22 mouse cellular contexts compared by ENCODE assay signal in the genomic region with DNA sequence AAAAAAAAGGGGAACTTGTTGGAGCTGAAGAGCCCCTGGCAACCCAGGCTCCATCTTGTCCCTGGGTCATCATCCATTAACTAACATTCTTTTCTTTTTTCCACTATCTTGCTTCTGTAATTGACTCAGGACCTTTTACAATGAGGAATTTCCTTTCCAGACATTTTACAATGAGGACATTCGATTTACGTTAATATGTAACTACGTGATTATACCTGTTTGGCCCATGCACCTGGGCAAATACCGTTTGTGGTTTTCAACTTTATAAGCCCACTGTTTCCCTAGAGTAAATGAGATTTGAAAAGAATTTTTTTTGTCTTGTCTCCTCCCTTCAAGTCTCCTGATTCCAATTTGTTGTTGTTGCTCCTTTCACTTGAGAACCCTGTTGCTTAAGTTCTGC. TPM values are rescaled to one million over a fixed set of nuclear protein-coding genes. Genes with fewer than 3 reads are reported as not detected.
A peak's percentile ranks its signal among the peaks of the same experiment; 100 is the strongest.
DNase-seq lines count a peak whose midpoint lies in the region; ATAC-seq and TF ChIP-seq lines count a peak whose summit lies in the region.
"Had no signal": no experiment of that assay in that cellular context is flagged by ENCODE, and none has a peak within 500 bp of the region (broad histone marks: within the 10 kb centered on the region; RNA-seq: fewer than 3 reads in every experiment).

No protein-coding gene starts in this region.

- H3K9me3 ChIP-seq in intestine, embryonic 15.5 days = no peaks in the 10 kb centered on the region
- H3K9me3 ChIP-seq in intestine, postnatal 0 days (ENCODE audit: control insufficient read depth) = no peaks in the 10 kb centered on the region
- H3K9me3 ChIP-seq: embryonic facial prominence, embryonic 10.5 days; embryonic facial prominence, embryonic 12.5 days; forebrain, embryonic 13.5 days; forebrain, embryonic 15.5 days had no signal

- H3K27ac ChIP-seq in intestine, embryonic 15.5 days = no peak overlapping the region
- H3K27ac ChIP-seq in intestine, postnatal 0 days (ENCODE audit: low read depth, low read length) = no peak overlapping the region
- H3K27ac ChIP-seq: embryonic facial prominence, embryonic 10.5 days; embryonic facial prominence, embryonic 12.5 days; forebrain, embryonic 13.5 days; forebrain, embryonic 15.5 days had no signal

- no peak for TF ChIP-seq CTCF in intestine, postnatal 0 days (IDR thresholded peaks at IDR 0.05; ENCODE audit: low read depth)

- DNase-seq in cerebellum, adult 9-11 months = no peak
- DNase-seq in B cell, adult 2 months = no peak
- DNase-seq: adrenal gland, adult 2 months; adrenal gland, postnatal 10 days; adrenal gland, postnatal 25 days; cerebellum, adult 11 months; cerebellum, adult 18-20 months; cerebellum, adult 8-10 months; cerebellum, postnatal 10 days; cerebellum, postnatal 25 days; forebrain, postnatal 0 days had no signal

- no peak overlapping the region for H3K9ac ChIP-seq in intestine, embryonic 15.5 days
- H3K9ac ChIP-seq in intestine, postnatal 0 days (ENCODE audit: low read depth, low read length) = no peak overlapping the region
- H3K9ac ChIP-seq: embryonic facial prominence, embryonic 12.5 days; forebrain, embryonic 13.5 days; forebrain, embryonic 15.5 days; forebrain, postnatal 0 days had no signal

- 69% methylated on average over 4 of the region's 4 CpGs for WGBS in intestine, embryonic 15.5 days
- 38% methylated on average over 4 of the region's 4 CpGs for WGBS in intestine, postnatal 0 days

- no peaks in the 10 kb centered on the region for H3K27me3 ChIP-seq in intestine, embryonic 15.5 days (replicated peaks)
- no peaks in the 10 kb centered on the region for H3K27me3 ChIP-seq in intestine, postnatal 0 days (replicated peaks; ENCODE audit: control insufficient read depth, insufficient read depth, low read length)
- H3K27me3 ChIP-seq: embryonic facial prominence, embryonic 12.5 days; forebrain, embryonic 13.5 days; forebrain, embryonic 15.5 days had no signal

- H3K36me3 ChIP-seq in intestine, embryonic 15.5 days = no peaks in the 10 kb centered on the region
- H3K36me3 ChIP-seq in intestine, postnatal 0 days (ENCODE audit: control insufficient read depth, insufficient read depth) = no peaks in the 10 kb centered on the region
- H3K36me3 ChIP-seq: embryonic facial prominence, embryonic 10.5 days; embryonic facial prominence, embryonic 12.5 days; forebrain, embryonic 15.5 days had no signal

- peak; percentile 94 for ATAC-seq in intestine, embryonic 15.5 days
- peak; percentile 83 for ATAC-seq in intestine, postnatal 0 days
- no peak for ATAC-seq in CD4-positive, CD25-positive, alpha-beta regulatory T cell, adult 4 months
- ATAC-seq: forebrain, embryonic 13.5 days; forebrain, embryonic 15.5 days; forebrain, postnatal 0 days had no signal

- no peaks in the 10 kb centered on the region for H3K4me1 ChIP-seq in intestine, embryonic 15.5 days (replicated peaks)
- no peaks in the 10 kb centered on the region; the same call in 1 of the 2 replicates for H3K4me1 ChIP-seq in intestine, postnatal 0 days (replicated peaks; ENCODE audit: control insufficient read depth, insufficient read depth, low read length)
- H3K4me1 ChIP-seq: embryonic facial prominence, embryonic 10.5 days; embryonic facial prominence, embryonic 12.5 days; forebrain, embryonic 13.5 days; forebrain, embryonic 15.5 days had no signal

- H3K4me2 ChIP-seq in intestine, embryonic 15.5 days (replicated peaks) = no peak overlapping the region
- no peak overlapping the region for H3K4me2 ChIP-seq in intestine, postnatal 0 days (replicated peaks; ENCODE audit: low read depth)
- H3K4me2 ChIP-seq: embryonic facial prominence, embryonic 12.5 days; forebrain, embryonic 13.5 days; forebrain, embryonic 15.5 days had no signal

- no peak overlapping the region for H3K4me3 ChIP-seq in intestine, embryonic 15.5 days (replicated peaks)
- H3K4me3 ChIP-seq in intestine, postnatal 0 days (ENCODE audit: low read depth, low read length) = no peak overlapping the region
- H3K4me3 ChIP-seq: embryonic facial prominence, embryonic 10.5 days; embryonic facial prominence, embryonic 12.5 days; forebrain, embryonic 13.5 days; forebrain, embryonic 15.5 days had no signal

RNA-seq across cellular contexts. Expression of gene Vmn1r217, which starts 23.6 kb away (rescaled TPM):
- not detected in 2 replicates for polyA plus RNA-seq in intestine, embryonic 15.5 days (2015; fragmentation: Nextera tagmentation; extraction: Ambion mirVana)
- not detected in 2 replicates for polyA plus RNA-seq in intestine, postnatal 0 days (2015; fragmentation: Nextera tagmentation; extraction: Ambion mirVana)
- not detected for polyA plus RNA-seq in CD4-positive, CD25-positive, alpha-beta regulatory T cell, adult 4 months (2017; shearing (Covaris generic))
- polyA plus RNA-seq: adrenal gland, adult 2 months; brain, embryonic 14.5 days; cortical plate, adult 2 months; embryonic facial prominence, embryonic 10.5 days; embryonic facial prominence, embryonic 12.5 days; embryonic facial prominence, embryonic 14.5 days; forebrain, embryonic 11.5 days; forebrain, embryonic 13.5 days; forebrain, embryonic 15.5 days; forebrain, postnatal 0 days had no signal

RNA-seq across cellular contexts. Expression of gene Vmn1r215, which starts 26.6 kb away (rescaled TPM):
- polyA plus RNA-seq in intestine, embryonic 15.5 days (2015; fragmentation: Nextera tagmentation; extraction: Ambion mirVana) = not detected in 2 replicates
- not detected in 2 replicates for polyA plus RNA-seq in intestine, postnatal 0 days (2015; fragmentation: Nextera tagmentation; extraction: Ambion mirVana)
- polyA plus RNA-seq in CD4-positive, CD25-positive, alpha-beta regulatory T cell, adult 4 months (2017; shearing (Covaris generic)) = not detected
- polyA plus RNA-seq: adrenal gland, adult 2 months; brain, embryonic 14.5 days; cortical plate, adult 2 months; embryonic facial prominence, embryonic 10.5 days; embryonic facial prominence, embryonic 12.5 days; embryonic facial prominence, embryonic 14.5 days; forebrain, embryonic 11.5 days; forebrain, embryonic 13.5 days; forebrain, embryonic 15.5 days; forebrain, postnatal 0 days had no signal

RNA-seq across cellular contexts. Expression of gene Vmn1r218, which starts 38.6 kb away (rescaled TPM):
- polyA plus RNA-seq in intestine, embryonic 15.5 days (2015; fragmentation: Nextera tagmentation; extraction: Ambion mirVana) = not detected in 2 replicates
- polyA plus RNA-seq in intestine, postnatal 0 days (2015; fragmentation: Nextera tagmentation; extraction: Ambion mirVana) = not detected in 2 replicates
- under 1 TPM in 1 of 2 experiments, not detected in 1; 0.04 TPM for polyA plus RNA-seq in CD4-positive, CD25-positive, alpha-beta regulatory T cell, adult 4 months (2017; shearing (Covaris generic))
- polyA plus RNA-seq: adrenal gland, adult 2 months; brain, embryonic 14.5 days; cortical plate, adult 2 months; embryonic facial prominence, embryonic 10.5 days; embryonic facial prominence, embryonic 12.5 days; embryonic facial prominence, embryonic 14.5 days; forebrain, embryonic 13.5 days; forebrain, embryonic 15.5 days; forebrain, postnatal 0 days had no signal
